Mouse (Mus musculus) neural tube, embryonic 15.5 days (tissue): ENCODE results near the gene Ankrd65. TPM values are rescaled to one million over a fixed set of nuclear protein-coding genes. Genes with fewer than 3 reads are reported as not detected.

Experiments
- ATAC-seq: fragments of 200-750 bp; cut with Nextera tagmentation; 2 replicates; pipeline ENCODE4 v1.8.0; 2017; ENCODE audit warnings: mild to moderate bottlenecking, moderate TSS enrichment, moderate library complexity; ENCODE audit not compliant: low FRiP score
- H3K27ac ChIP-seq: fragments of 300-500 bp; sonication (generic); replicated peaks from 2 replicates; pipeline ENCODE4 v1.5.1; 2015; ENCODE audit warnings: mild to moderate bottlenecking, inconsistent platforms
- H3K27me3 ChIP-seq: fragments of 300-500 bp; sonication (generic); replicated peaks from 2 replicates; pipeline ENCODE4 v1.6.1; 2015; ENCODE audit warnings: inconsistent platforms
- H3K36me3 ChIP-seq: fragments of 300-500 bp; sonication (generic); 2 replicates; pipeline ENCODE4 v1.6.1; 2015; ENCODE audit warnings: inconsistent platforms
- H3K4me1 ChIP-seq: fragments of 300-500 bp; sonication (generic); 2 replicates; pipeline ENCODE4 v1.6.1; 2015; ENCODE audit warnings: inconsistent platforms
- H3K4me2 ChIP-seq: fragments of 300-500 bp; sonication (generic); 2 replicates; pipeline ENCODE4 v1.6.1; 2015; ENCODE audit warnings: inconsistent platforms, mild to moderate bottlenecking, moderate library complexity
- H3K4me3 ChIP-seq: fragments of 300-500 bp; sonication (generic); replicated peaks from 2 replicates; pipeline ENCODE4 v1.5.1; 2015; ENCODE audit warnings: mild to moderate bottlenecking, inconsistent platforms
- H3K9ac ChIP-seq: fragments of 300-500 bp; sonication (generic); replicated peaks from 2 replicates; pipeline ENCODE4 v1.6.1; 2015; ENCODE audit warnings: mild to moderate bottlenecking, inconsistent platforms
- H3K9me3 ChIP-seq: fragments of 300-500 bp; sonication (generic); replicated peaks from 2 replicates; pipeline ENCODE4 v1.6.1; 2016; ENCODE audit warnings: inconsistent platforms
- WGBS: fragments of 180-500 bp; shearing (Covaris S2); methylation state at CpG from one replicate; pipeline ENCODE4 v1.1.7; 2015; ENCODE audit warnings: mixed read lengths; 5-methylcytosine and 5-hydroxymethylcytosine counted together
- polyA plus RNA-seq: library from polyadenylated mRNA; unstranded; fragments of >200 nt; fragmentation: Nextera tagmentation; extraction: Ambion mirVana; gene quantifications from 2 replicates; pipeline ENCODE4 v1.2.1, GENCODE M21; 2015

Ankrd65 gene
- polyA plus RNA-seq, 1 experiment from 2014 or later: not detected

DNA sequence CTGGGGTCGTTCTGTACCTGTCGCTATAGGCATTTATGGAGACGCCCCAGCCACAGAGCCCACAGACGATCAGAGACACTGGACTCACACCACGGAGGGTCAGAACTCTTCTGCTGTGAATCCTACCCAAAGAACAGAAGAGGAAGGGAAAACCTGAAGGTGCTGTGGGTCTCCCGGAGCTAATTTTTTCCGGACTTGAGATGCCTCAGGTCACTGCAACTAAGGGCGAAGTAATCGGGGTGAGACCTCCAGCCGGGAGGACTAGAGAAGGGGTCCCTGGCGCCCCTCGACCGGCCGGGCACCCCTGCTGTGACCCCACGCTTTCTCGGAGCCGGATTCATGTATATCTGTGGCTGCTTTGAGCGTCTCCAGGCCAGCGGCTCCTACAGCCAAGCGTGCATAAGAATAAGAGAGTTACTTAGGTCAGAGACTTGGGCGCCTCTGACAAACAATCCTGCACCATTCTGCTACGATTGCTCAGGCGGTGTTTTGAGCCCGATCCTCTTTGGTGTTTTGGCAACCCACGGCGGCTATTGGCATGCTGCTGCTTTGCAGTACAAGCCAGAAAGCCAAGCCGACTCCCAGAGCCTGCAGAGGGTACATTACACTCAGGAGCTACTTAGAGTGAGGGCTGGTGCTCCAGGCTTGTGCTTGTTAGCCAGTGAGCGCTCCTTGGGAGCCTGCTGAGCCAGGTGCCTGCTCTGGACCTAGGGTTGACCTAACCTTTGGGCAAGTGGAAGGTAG is 28.7 kb upstream of the Ankrd65 start:
- peaks cover 2% of the 10 kb centered on the region for H3K36me3 ChIP-seq
- H3K4me3 ChIP-seq: peak overlapping the region; percentile 82
- peak overlapping the region; percentile 99 for H3K4me2 ChIP-seq
- H3K9ac ChIP-seq: peak overlapping the region; percentile 63
- 3% methylated on average over 28 of the region's 28 CpGs for WGBS
- no peaks in the 10 kb centered on the region for H3K9me3 ChIP-seq
- H3K27ac ChIP-seq: peak overlapping the region; percentile 23
- ATAC-seq: no peak; the same call in 1 of the 2 replicates
- H3K4me1 ChIP-seq: peaks cover 31% of the 10 kb centered on the region
- H3K27me3 ChIP-seq: no peaks in the 10 kb centered on the region

DNA sequence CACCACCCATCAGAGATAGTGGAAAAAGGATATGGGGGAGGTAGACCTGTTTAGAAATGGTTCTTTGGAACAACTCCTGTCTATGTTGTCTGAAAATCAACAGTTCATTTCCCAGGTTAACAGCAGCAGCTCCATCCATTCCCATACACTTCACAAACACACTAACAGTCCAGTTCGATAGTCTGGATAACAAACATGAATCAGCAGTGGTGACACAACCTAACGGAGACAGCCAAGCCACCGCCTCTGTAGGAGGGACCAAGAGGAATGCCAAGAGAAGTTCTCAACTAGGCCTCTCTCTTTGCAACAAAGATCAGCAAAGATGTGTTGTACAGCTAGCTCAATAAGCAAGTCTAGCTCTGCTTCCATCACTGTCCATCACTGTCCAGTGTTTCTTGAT is 27.9 kb upstream of the Ankrd65 start:
- Histone ChIP-seq H3K27me3 (no peaks in the 10 kb centered on the region), H3K4me1 (peaks cover 31% of the 10 kb centered on the region), H3K9ac (no peak overlapping the region), H3K36me3 (no peaks in the 10 kb centered on the region; the same call in 1 of the 2 replicates), H3K4me2 (no peak overlapping the region), H3K27ac (no peak overlapping the region), H3K4me3 (no peak overlapping the region), H3K9me3 (no peaks in the 10 kb centered on the region)
- 85% methylated on average over 3 of the region's 3 CpGs for WGBS
- ATAC-seq: no peak

DNA sequence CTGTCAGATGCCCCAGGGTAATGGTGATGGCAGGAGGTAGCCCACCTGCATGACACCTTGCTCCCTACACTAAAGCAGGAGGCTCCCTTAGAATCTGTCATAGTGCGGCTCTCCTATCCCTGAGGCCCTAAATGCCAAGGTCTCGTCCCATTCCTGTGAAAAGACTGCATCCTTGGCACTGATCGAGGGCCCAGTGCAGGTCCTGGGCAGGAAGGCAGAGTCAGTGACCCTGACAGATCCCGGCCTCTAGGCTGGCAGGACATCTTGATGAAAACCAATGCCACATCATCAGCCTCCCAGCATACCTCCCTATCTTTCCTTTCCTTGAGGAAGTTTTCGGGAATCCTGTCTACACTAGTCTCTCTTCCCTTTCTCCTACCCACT is 20.8 kb upstream of the Ankrd65 start:
- Histone ChIP-seq H3K9me3 (no peaks in the 10 kb centered on the region), H3K9ac (peak overlapping the region; percentile 64), H3K36me3 (no peaks in the 10 kb centered on the region; the same call in 1 of the 2 replicates), H3K27ac (peak overlapping the region; percentile 79; the same call in 1 of the 2 replicates), H3K4me2 (peak overlapping the region; percentile 82), H3K4me1 (peaks cover 22% of the 10 kb centered on the region), H3K27me3 (peaks cover 26% of the 10 kb centered on the region), H3K4me3 (peak overlapping the region; percentile 48)
- no peak for ATAC-seq
- WGBS: 63% methylated on average over 5 of the region's 5 CpGs

DNA sequence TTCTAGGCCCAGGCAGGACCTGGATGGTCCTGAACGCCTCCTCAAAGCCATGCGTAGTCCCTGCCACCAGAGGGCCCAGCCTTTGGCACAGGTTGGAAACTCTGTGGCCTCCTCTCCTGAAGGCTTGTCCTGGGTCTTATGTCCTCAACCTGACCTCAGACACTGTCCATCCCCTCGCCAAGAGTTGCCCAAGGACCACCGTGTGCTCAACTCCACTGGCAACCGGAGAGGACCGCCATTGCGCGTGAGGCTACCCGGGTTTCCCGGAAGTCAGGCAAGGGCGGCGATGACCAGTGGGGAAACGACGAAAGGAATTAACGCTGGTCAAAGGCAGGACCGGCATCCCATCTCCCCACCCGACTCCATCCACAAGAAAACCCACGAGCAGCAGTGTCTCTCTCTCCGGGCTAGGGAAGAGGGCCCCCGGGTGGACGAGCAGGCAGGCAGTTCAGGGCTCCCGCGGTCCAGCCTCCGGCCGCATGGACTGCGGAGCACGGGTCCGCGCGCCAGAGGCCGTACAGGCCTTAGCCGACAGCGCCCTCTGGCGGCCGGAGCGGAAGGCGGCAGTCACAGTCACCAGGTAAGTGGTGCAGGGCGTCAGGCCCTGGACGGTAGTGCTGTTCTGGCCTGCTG is 20.2 kb upstream of the Ankrd65 start:
- WGBS: under 1% methylated on average over 39 of the region's 39 CpGs
- H3K36me3 ChIP-seq: no peaks in the 10 kb centered on the region

DNA sequence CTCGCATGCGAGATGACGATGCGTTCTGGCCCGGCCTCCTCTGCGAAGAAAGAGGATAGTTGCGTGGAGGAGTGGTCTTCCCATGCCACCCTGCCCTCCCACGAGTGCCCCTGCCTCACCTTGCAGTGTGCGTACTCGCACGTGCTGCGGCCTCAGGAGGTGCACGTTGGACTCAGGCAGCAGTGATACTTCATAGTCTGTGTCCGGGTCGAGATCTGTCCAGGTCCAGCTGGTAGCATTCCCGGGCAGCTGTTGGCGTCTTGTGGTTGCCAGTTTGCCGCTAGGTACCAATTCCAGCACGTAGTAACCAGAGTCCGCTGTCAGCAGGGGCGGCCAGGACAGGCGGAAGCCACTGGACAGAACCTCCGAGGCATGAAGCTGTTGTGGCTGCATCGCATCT is 19.6 kb upstream of the Ankrd65 start:
- peak overlapping the region; percentile 48 for H3K4me3 ChIP-seq
- H3K36me3 ChIP-seq: no peaks in the 10 kb centered on the region
- no peak overlapping the region; the same call in 1 of the 2 replicates for H3K27ac ChIP-seq
- peaks cover 33% of the 10 kb centered on the region for H3K4me1 ChIP-seq
- H3K4me2 ChIP-seq: peak overlapping the region; percentile 82
- peak overlapping the region; percentile 64; the same call in 1 of the 2 replicates for H3K9ac ChIP-seq
- 45% methylated on average over 24 of the region's 24 CpGs for WGBS
- no peaks in the 10 kb centered on the region for H3K9me3 ChIP-seq
- 0 out of 2 replicates have a peak, but pooled peaks have one; percentile 6 for ATAC-seq
- H3K27me3 ChIP-seq: peaks cover 26% of the 10 kb centered on the region

More for the DNA sequence above, 20.2 kb upstream of the Ankrd65 start:
- peak overlapping the region; percentile 79 for H3K27ac ChIP-seq
- H3K4me2 ChIP-seq: peak overlapping the region; percentile 82
- peaks cover 26% of the 10 kb centered on the region for H3K4me1 ChIP-seq
- H3K27me3 ChIP-seq: peaks cover 26% of the 10 kb centered on the region
- H3K9ac ChIP-seq: peak overlapping the region; percentile 64
- H3K9me3 ChIP-seq: no peaks in the 10 kb centered on the region
- ATAC-seq: peak; percentile 76
- H3K4me3 ChIP-seq: peak overlapping the region; percentile 48

DNA sequence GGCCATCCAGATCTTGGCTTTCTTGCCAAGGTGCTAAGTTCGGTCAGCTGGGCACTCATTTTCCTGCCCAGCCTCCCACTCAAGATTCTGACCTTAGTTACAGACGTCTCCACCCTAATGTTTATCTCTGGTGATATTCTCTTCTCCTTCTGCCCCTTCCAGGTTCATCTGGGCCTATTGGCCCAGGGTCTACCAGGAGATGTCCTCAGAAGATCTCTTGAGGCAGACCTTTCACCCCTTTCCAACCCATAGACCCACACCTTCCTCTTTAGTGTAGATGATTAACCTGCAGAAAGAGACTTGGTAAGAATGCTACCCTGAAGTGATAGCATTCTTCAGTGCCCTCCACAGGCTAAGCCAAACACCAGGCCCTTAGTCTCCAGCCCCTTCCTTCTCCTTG is 18.5 kb upstream of the Ankrd65 start:
- H3K4me1 ChIP-seq: peaks cover 38% of the 10 kb centered on the region
- H3K9me3 ChIP-seq: no peaks in the 10 kb centered on the region
- 88% methylated on average over 2 of the region's 2 CpGs for WGBS
- no peak overlapping the region for H3K9ac ChIP-seq
- H3K4me2 ChIP-seq: peak overlapping the region; percentile 84; the same call in 1 of the 2 replicates
- no peak overlapping the region for H3K27ac ChIP-seq
- H3K36me3 ChIP-seq: no peaks in the 10 kb centered on the region
- no peak for ATAC-seq
- peaks cover 26% of the 10 kb centered on the region for H3K27me3 ChIP-seq
- H3K4me3 ChIP-seq: no peak overlapping the region

DNA sequence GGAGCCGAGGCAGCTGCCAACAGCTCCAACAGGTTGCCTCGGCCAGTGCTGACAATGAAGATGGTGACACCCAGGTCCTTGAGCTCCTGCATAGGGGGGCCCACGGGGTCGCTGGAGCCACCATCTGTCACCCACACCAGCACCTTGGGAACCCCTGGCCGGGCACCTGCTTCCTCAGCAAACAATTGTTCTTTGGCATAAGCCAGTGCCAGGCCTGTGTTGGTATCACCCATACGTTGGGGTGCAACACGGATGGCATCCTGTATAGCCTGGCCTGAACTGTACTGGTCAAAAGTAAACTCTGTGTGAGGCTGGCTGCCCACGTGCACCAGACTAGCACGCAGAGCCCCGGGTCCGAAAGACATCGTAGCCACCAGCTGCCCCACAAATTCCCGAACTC is 17.5 kb upstream of the Ankrd65 start:
- Histone ChIP-seq H3K4me1 (peaks cover 38% of the 10 kb centered on the region), H3K4me3 (peak overlapping the region; percentile 47; the same call in 1 of the 2 replicates), H3K27me3 (peaks cover 29% of the 10 kb centered on the region), H3K36me3 (no peaks in the 10 kb centered on the region), H3K4me2 (peak overlapping the region; percentile 84), H3K27ac (no peak overlapping the region), H3K9me3 (no peaks in the 10 kb centered on the region), H3K9ac (no peak overlapping the region)
- WGBS: 90% methylated on average over 13 of the region's 13 CpGs
- no peak for ATAC-seq

DNA sequence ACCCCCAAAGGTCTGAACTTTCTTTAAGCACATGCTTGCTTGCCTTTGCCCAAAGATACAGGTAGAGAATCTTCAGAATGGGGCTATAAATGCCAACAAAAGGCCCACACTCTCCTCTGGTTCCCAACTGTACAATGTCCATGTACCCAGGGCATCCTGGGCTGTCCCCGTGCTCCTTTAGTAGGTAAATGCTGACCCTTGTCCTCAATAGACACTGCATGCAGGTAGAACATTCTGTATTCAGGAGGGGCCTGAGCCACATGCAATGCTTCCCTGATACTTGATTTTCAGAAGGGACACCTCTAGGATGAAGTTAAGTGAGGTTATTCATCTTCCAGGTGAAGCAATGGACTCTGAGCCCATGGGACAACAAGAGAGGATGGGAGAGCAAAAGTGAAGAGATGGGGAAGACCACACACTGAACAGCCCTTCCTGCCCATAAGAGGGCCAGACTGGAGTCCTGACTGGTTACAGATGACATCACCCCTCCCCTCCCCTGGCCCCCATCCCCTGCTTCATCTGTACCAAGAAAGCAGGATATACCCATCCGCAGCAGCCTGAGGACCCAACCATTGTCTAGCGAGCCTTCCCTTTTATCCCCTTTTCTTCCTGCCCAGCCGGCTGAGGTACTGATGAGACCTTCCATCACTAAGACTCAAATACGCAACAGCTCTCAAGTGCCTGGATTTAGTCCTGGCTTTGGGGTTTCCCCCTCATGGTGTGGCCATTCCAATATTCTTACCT is 16.7 kb upstream of the Ankrd65 start:
- no peaks in the 10 kb centered on the region for H3K36me3 ChIP-seq
- no peaks in the 10 kb centered on the region for H3K9me3 ChIP-seq
- ATAC-seq: no peak
- H3K27me3 ChIP-seq: peaks cover 29% of the 10 kb centered on the region
- no peak overlapping the region for H3K27ac ChIP-seq
- peak overlapping the region; percentile 84 for H3K4me2 ChIP-seq
- 43% methylated on average over 5 of the region's 5 CpGs for WGBS
- peak overlapping the region; percentile 47 for H3K4me3 ChIP-seq
- H3K9ac ChIP-seq: peak overlapping the region; percentile 51; the same call in 1 of the 2 replicates
- peaks cover 38% of the 10 kb centered on the region for H3K4me1 ChIP-seq

DNA sequence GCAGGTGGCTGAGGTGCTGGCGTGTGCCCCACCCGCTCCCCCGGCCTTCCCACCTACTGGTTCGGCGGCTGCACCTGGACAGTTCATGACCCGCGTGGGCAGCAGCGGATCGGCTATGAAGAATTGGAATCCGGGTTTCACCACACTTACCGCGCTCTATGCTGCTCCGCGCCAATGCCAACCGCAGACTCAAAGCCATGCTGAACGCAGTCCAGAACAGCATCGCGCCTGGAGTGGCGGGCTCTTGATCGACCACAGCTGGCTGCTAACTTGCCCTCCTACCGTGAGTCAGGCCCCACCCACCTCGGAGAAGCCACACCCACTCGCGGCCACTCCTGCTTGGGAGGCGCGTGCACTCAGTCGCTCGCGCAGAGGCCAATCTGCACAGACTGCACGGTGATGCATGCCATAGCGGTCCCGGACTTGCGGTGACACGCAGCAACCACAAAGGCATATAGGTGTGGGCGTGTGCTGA is 15.9 kb upstream of the Ankrd65 start, which contains the start of gene Vwa1:
Gene Vwa1, minus strand, starts transcription at position 419 of the 475 bp plus-strand sequence.
- Histone ChIP-seq H3K4me3 (peak within 1 kb of the TSS; percentile 47), H3K4me2 (peak within 1 kb of the TSS; percentile 84), H3K9me3 (no peaks in the 10 kb centered on the region), H3K4me1 (peaks cover 38% of the 10 kb centered on the region), H3K36me3 (no peaks in the 10 kb centered on the region), H3K27ac (peak within 1 kb of the TSS; percentile 81), H3K9ac (peak within 1 kb of the TSS; percentile 51), H3K27me3 (peaks cover 29% of the 10 kb centered on the region)
- WGBS: 1% methylated on average over 35 of the region's 35 CpGs
- ATAC-seq: peak; percentile 85

DNA sequence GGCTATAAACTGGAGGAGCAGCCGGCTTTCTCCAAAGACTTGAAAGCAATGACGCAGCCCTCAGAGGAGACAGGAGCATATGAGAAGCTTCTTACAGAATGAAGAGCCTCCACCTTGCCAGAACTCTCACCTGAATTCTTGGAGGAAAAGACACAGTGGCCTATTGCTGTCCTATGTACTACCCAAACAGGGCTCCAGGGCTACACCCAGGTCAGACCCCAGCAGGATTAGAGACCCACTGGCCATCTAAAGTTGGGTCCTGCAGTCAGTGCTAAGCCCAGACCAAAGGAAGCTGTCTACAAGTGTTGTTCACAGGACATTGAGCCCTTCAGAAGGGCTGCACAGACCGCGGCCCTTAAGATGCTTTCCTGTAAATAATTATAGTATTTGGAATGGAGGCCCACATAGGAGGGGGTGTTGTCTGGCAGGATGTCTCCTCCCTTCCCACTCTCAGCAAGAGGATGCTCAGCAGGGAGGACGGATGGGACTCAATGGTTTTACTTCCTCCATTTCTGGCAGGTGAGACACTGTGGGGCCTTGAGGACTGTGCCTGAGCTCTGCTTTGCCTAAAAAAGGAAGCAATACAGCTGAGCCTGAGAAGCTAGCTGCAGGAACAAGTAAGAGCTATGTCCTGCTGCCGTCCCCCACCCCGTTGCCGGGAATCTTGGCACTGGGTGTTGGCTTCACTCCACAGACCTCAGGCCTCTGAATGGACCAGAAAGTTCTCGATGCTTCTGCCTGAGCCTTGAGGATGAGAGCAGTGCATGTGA is 15.1 kb upstream of the Ankrd65 start:
- peaks cover 29% of the 10 kb centered on the region for H3K4me1 ChIP-seq
- H3K36me3 ChIP-seq: no peaks in the 10 kb centered on the region
- peak overlapping the region; percentile 84 for H3K4me2 ChIP-seq
- H3K9me3 ChIP-seq: no peaks in the 10 kb centered on the region
- peak overlapping the region; percentile 51 for H3K9ac ChIP-seq
- H3K27ac ChIP-seq: peak overlapping the region; percentile 81
- peak overlapping the region; percentile 47 for H3K4me3 ChIP-seq
- ATAC-seq: peak; percentile 9; the same call in 1 of the 2 replicates
- WGBS: 44% methylated on average over 9 of the region's 9 CpGs
- peaks cover 29% of the 10 kb centered on the region for H3K27me3 ChIP-seq
